Mouse (Mus musculus): ENCODE measurements at regions not wholly inside any gene's neighbourhood (a gene's known extent, or its start where the extent isn't known, plus 50 kb on each side); places are given as distances from the start of the nearest gene placed in this dataset. TPM values are rescaled to one million over a fixed set of nuclear protein-coding genes. Genes with fewer than 3 reads are reported as not detected.

- TF ChIP-seq CTCF (IDR thresholded peaks at IDR 0.05; ENCODE audit: low read depth): no peak
- Histone ChIP-seq H3K4me3 (ENCODE audit: low read depth, low read length) (no peak overlapping the region), H3K9ac (no peak overlapping the region), H3K9me3 (ENCODE audit: low read depth, low read length) (no peaks in the 10 kb centered on the region), H3K4me1 (ENCODE audit: insufficient read depth) (peaks cover 16% of the 10 kb centered on the region), H3K27me3 (ENCODE audit: insufficient read depth, low read length) (no peaks in the 10 kb centered on the region), H3K27ac (ENCODE audit: low read depth) (no peak overlapping the region), H3K36me3 (ENCODE audit: insufficient read depth) (no peaks in the 10 kb centered on the region), H3K4me2 (no peak overlapping the region)
- ATAC-seq (ENCODE audit: insufficient read depth) (no peak), DNase-seq (no peak)
- 84% methylated on average over 2 of the region's 2 CpGs for WGBS
Measured at GRCm38 (mm10) chr11:21031816-21032215, 59.3 kb upstream of the Peli1 start.

- H3K9ac ChIP-seq: no peak overlapping the region
- H3K27ac ChIP-seq (ENCODE audit: low read depth): 0 out of 2 replicates have a peak overlapping the region, but pooled peaks have one; percentile 24
Measured at GRCm38 (mm10) chr11:21033234-21033822, 57.8 kb upstream of the Peli1 start.

GRCm38 (mm10) chr11:21033823-21034401, 57.2 kb upstream of the Peli1 start:
- no peak overlapping the region for H3K9ac ChIP-seq
- no peak overlapping the region for H3K4me3 ChIP-seq (ENCODE audit: low read depth, low read length)
- H3K4me1 ChIP-seq (ENCODE audit: insufficient read depth): peaks cover 16% of the 10 kb centered on the region
- no peaks in the 10 kb centered on the region for H3K9me3 ChIP-seq (ENCODE audit: low read depth, low read length)
- 0 out of 2 replicates have a peak overlapping the region, but pooled peaks have one; percentile 24 for H3K27ac ChIP-seq (ENCODE audit: low read depth)
- WGBS: 27% methylated on average over 11 of the region's 11 CpGs
- no peaks in the 10 kb centered on the region for H3K27me3 ChIP-seq (ENCODE audit: insufficient read depth, low read length)
- TF ChIP-seq CTCF (IDR thresholded peaks at IDR 0.05; ENCODE audit: low read depth): no peak
- H3K4me2 ChIP-seq: 0 out of 2 replicates have a peak overlapping the region, but pooled peaks have one; percentile 2
- H3K36me3 ChIP-seq (ENCODE audit: insufficient read depth): no peaks in the 10 kb centered on the region
- ATAC-seq (ENCODE audit: insufficient read depth) (no peak), DNase-seq (no peak)

More at GRCm38 (mm10) chr11:21033234-21033822, 57.8 kb upstream of the Peli1 start:
- no peak for DNase-seq
- Histone ChIP-seq H3K4me2 (no peak overlapping the region), H3K4me3 (ENCODE audit: low read depth, low read length) (no peak overlapping the region), H3K27me3 (ENCODE audit: insufficient read depth, low read length) (no peaks in the 10 kb centered on the region), H3K4me1 (ENCODE audit: insufficient read depth) (peaks cover 16% of the 10 kb centered on the region), H3K36me3 (ENCODE audit: insufficient read depth) (no peaks in the 10 kb centered on the region), H3K9me3 (ENCODE audit: low read depth, low read length) (no peaks in the 10 kb centered on the region)
- TF ChIP-seq CTCF (IDR thresholded peaks at IDR 0.05; ENCODE audit: low read depth): no peak
- no peak for ATAC-seq (ENCODE audit: insufficient read depth)
- 83% methylated on average over 14 of the region's 14 CpGs for WGBS

- WGBS: 37% methylated on average over 7 of the region's 7 CpGs
- H3K36me3 ChIP-seq (ENCODE audit: insufficient read depth): no peaks in the 10 kb centered on the region
- H3K27me3 ChIP-seq (ENCODE audit: insufficient read depth, low read length): no peaks in the 10 kb centered on the region
- peak; percentile 81 for DNase-seq
- H3K4me3 ChIP-seq (ENCODE audit: low read depth, low read length): no peak overlapping the region
- H3K4me2 ChIP-seq: 0 out of 2 replicates have a peak overlapping the region, but pooled peaks have one; percentile 29
- H3K9ac ChIP-seq: no peak overlapping the region
- peaks cover 16% of the 10 kb centered on the region for H3K4me1 ChIP-seq (ENCODE audit: insufficient read depth)
- H3K9me3 ChIP-seq (ENCODE audit: low read depth, low read length): no peaks in the 10 kb centered on the region
- peak; percentile 73 for ATAC-seq (ENCODE audit: insufficient read depth)
- peak overlapping the region; percentile 72 for H3K27ac ChIP-seq (ENCODE audit: low read depth)
- TF ChIP-seq CTCF (IDR thresholded peaks at IDR 0.05; ENCODE audit: low read depth): no peak
Measured at GRCm38 (mm10) chr11:21036161-21036916, 54.8 kb upstream of the Peli1 start.

- Histone ChIP-seq H3K9ac (no peak overlapping the region), H3K4me1 (ENCODE audit: insufficient read depth) (peaks cover 16% of the 10 kb centered on the region), H3K4me2 (no peak overlapping the region), H3K36me3 (ENCODE audit: insufficient read depth) (no peaks in the 10 kb centered on the region), H3K4me3 (ENCODE audit: low read depth, low read length) (no peak overlapping the region), H3K27ac (ENCODE audit: low read depth) (no peak overlapping the region), H3K9me3 (ENCODE audit: low read depth, low read length) (no peaks in the 10 kb centered on the region), H3K27me3 (ENCODE audit: insufficient read depth, low read length) (no peaks in the 10 kb centered on the region)
- DNase-seq (no peak), ATAC-seq (ENCODE audit: insufficient read depth) (no peak)
- 92% methylated on average over 6 of the region's 6 CpGs for WGBS
- TF ChIP-seq CTCF (IDR thresholded peaks at IDR 0.05; ENCODE audit: low read depth): no peak
Measured at GRCm38 (mm10) chr11:21037267-21037906, 53.7 kb upstream of the Peli1 start.

- H3K9ac ChIP-seq: no peak overlapping the region
- DNase-seq (no peak), ATAC-seq (ENCODE audit: insufficient read depth) (no peak)
- H3K4me2 ChIP-seq: no peak overlapping the region
- no peaks in the 10 kb centered on the region for H3K27me3 ChIP-seq (ENCODE audit: insufficient read depth, low read length)
- H3K4me3 ChIP-seq (ENCODE audit: low read depth, low read length): no peak overlapping the region
- no peaks in the 10 kb centered on the region for H3K9me3 ChIP-seq (ENCODE audit: low read depth, low read length)
- TF ChIP-seq CTCF (IDR thresholded peaks at IDR 0.05; ENCODE audit: low read depth): no peak
- H3K4me1 ChIP-seq (ENCODE audit: insufficient read depth): peaks cover 3% of the 10 kb centered on the region; the same call in 1 of the 2 replicates
- WGBS: 75% methylated on average over 5 of the region's 5 CpGs
- H3K36me3 ChIP-seq (ENCODE audit: insufficient read depth): no peaks in the 10 kb centered on the region
- H3K27ac ChIP-seq (ENCODE audit: low read depth): no peak overlapping the region
Measured at GRCm38 (mm10) chr11:21041201-21041600, 49.9 kb upstream of the Peli1 start.

Small RNAs in the stretch of these regions (microRNA-seq; reads per million reads assigned to microRNA genes)
- not detected for gene Gm23681 (ENCODE audit: borderline number of aligned reads)
